Mouse (Mus musculus): ENCODE results near the gene Rbm5. TPM values are rescaled to one million over a fixed set of nuclear protein-coding genes. Genes with fewer than 3 reads are reported as not detected.

The Rbm5 gene
- polyA plus RNA-seq, 1 experiment = 37.4 TPM

DNA sequence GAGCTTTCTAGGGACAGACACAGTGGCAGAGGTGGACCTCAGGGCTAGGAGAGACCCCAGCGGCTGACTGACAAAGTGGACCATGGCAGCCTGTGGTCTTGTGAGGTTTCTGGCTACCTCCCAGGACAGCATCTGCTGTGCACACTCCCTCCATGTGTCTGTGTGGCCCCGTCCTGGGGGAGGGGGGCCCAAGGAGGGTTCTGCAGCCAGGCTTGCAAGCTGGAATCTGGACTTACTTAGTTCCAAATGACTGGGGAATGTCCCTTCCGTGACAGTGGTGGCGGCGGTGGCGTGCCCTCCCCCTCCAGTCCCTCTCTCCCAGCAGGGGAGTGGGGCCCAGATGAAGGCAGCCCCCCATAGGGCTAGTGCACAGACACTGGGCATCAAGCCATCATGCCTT is 53.8 kb downstream of the Rbm5 start:
- no peak overlapping the region for H3K4me3 ChIP-seq (ENCODE audit: insufficient read depth, low read depth, low read length)
- H3K4me1 ChIP-seq (ENCODE audit: control insufficient read depth, insufficient read depth, insufficient read length, low read length) = peaks cover 17% of the 10 kb centered on the region
- no peak overlapping the region for H3K27ac ChIP-seq (replicated peaks; ENCODE audit: low read depth, low read length)

DNA sequence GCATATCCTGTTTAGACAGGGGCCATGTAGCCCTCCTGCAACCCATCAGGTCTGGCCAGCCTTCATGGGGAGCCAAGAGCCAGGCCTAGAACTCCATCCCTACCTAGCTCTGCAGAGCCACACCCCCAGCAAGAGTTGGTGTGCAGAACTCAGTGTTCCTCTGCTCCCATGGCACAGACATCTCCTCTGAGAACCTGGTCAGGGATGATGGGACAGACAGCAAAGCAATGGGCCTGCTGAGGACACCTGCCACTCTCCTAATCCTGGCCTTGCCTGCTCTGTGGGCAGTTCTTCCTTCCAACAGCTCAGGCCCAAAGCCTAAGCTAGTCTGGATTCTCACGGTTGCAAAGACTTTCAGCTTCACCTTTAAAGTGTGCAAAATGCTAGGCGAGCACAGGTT is 55.2 kb downstream of the Rbm5 start:
- H3K4me3 ChIP-seq (ENCODE audit: insufficient read depth, low read depth, low read length) = no peak overlapping the region
- H3K27ac ChIP-seq (replicated peaks; ENCODE audit: low read depth, low read length) = no peak overlapping the region
- H3K4me1 ChIP-seq (ENCODE audit: control insufficient read depth, insufficient read depth, insufficient read length, low read length) = peaks cover 10% of the 10 kb centered on the region

DNA sequence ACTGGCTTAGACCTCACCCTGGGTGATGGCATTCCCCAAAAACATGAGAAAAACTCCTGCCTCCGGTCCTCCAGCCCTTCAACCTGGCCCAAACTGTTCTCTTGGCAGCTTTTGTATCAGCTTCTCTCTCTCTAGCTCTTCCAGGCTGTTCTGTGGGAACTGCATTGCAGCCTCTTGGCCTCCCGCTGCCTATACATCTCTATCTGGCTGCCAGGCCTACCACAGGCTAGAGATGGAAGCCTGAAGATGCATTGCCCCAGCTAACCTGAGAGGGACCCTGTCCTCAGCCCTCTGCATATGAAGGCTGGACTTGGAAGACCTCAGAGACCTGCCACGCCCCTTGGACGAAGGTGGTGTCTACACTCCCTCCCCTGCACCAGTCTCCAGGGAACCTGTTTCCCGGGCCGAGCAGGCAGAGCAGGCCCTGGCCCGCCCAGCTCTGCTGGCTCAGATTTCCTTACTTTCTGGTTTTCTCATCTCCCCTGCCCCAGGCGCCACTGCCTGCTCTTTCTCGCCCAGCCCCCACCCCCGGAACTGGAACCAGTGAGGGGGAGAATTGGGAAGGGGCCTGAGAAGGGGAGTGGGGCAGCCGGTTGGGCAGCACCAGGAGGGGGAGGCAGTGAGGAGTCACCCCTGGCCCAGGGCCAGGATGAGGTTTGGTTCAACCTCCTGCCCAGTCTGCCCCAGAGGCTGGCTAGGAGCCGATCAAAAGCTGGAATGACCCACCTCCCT is 56.4 kb downstream of the Rbm5 start:
- H3K4me1 ChIP-seq (ENCODE audit: control insufficient read depth, insufficient read depth, insufficient read length, low read length) = peaks cover 10% of the 10 kb centered on the region
- no peak overlapping the region for H3K4me3 ChIP-seq (ENCODE audit: insufficient read depth, low read depth, low read length)
- peak overlapping the region; percentile 57 for H3K27ac ChIP-seq (replicated peaks; ENCODE audit: low read depth, low read length)

DNA sequence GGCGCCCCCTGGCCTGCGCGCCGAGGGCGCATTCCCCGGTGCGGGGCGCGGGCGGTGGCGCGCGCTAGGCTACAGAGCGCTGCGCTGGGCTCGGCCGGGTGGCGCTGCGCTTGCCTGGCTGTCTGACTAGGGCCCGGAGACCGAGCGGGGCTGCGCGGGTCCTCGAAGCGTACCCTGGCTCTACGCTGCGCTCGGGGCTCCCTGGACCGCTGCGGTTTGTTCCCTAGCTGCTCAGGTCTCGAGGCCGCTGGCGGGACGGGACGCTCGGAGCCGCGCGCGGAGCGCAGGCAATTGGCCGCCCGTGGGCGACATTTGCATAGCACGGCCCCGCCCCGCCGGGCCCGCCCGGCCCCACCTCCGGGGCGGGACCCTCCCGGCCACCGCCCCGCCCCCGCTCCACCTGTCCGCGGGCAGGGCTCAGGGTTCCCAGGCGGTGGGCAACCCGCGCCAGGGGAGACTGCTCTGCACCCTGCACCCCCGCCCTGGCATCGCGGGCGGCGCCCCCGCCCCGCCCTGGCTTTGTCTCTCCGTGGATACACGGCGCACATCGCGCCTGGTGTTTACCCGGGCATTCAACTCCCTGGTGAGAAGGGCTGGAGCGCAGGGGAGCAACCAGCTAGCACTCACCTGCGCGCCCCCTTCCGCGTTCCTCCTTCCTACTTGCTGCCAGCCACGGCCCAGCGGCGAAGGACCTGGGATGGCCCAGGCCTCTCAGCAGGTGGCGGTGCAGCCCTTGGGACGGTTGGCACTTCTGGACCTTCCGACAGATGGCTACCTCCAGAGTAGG is 60.9 kb downstream of the Rbm5 start, which contains the start of gene Sema3f:
Gene Sema3f, minus strand, starts transcription at position 779 of the 787 bp plus-strand sequence.
- H3K4me1 ChIP-seq (ENCODE audit: control insufficient read depth, insufficient read depth, insufficient read length, low read length) = peaks cover 9% of the 10 kb centered on the region
- H3K27ac ChIP-seq (replicated peaks; ENCODE audit: low read depth, low read length) = peak within 1 kb of the TSS; percentile 69
- H3K4me3 ChIP-seq (ENCODE audit: insufficient read depth, low read depth, low read length) = peak within 1 kb of the TSS; percentile 95

DNA sequence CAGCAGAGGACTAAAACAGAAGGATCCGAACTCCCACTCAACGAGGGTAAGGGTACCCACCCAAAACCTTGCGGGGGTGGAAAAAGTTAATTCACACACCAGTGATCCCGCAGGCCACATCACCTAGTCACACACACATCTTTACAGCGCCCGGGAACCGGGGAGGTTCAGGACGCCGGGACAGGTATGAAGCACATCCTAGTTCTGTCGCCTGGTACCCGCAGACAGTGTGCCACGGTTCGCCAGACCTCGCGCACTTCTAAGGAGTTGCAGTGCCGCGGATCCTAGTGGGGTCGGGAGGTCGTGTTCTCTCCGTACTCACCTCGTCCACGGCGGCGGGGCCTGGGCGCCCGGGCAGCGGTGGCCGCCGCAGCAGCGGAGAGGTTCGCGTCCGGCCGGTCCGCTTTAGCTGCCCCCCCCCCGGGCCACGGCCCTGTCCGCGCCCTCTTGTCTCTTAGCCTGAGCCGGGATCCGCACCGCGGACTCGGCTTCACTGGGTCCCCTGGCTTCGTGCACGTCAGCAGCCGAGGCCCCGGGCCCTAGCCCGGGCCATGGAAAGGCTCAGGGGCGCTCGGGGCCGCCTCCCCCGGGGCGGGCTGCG is 61.6 kb downstream of the Rbm5 start:
- peak overlapping the region; percentile 95 for H3K4me3 ChIP-seq (ENCODE audit: insufficient read depth, low read depth, low read length)
- peak overlapping the region; percentile 69 for H3K27ac ChIP-seq (replicated peaks; ENCODE audit: low read depth, low read length)
- peaks cover 3% of the 10 kb centered on the region for H3K4me1 ChIP-seq (ENCODE audit: control insufficient read depth, insufficient read depth, insufficient read length, low read length)

DNA sequence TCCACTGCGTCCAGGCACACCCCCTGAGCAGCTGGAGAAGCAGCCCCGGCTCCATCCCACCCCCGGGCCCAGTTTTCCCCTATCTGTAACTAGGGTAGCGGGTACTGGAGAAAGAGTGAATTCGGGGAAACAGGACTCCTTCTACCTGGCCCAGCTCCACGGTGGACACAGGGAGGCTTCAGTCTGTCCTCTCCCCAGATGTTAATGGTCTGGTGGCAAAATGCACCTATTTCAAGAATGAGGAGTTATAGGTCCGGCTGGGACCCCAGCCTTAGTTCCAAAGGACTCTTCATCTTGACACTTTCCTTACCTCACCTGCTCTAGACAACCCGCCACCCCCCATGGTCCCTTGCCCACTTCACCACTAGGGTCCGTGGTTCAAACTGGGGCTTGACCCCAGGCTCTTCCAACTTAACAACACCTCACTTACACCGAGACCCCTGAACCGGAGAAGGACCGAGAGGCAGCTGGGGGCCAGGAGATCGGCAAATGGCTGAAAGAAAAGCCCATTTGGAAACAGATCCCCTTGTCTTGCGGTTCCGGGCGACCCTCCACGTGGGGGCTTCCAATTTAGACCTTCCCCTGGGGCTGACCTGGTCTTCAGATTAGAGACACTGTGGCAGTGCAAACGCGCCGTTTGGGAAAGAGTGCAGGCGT is 62.2 kb downstream of the Rbm5 start:
- Histone ChIP-seq H3K4me1 (ENCODE audit: control insufficient read depth, insufficient read depth, insufficient read length, low read length) (no peaks in the 10 kb centered on the region; the same call in 1 of the 2 replicates), H3K27ac (replicated peaks; ENCODE audit: low read depth, low read length) (peak overlapping the region; percentile 8; the same call in 1 of the 2 replicates), H3K4me3 (ENCODE audit: insufficient read depth, low read depth, low read length) (peak overlapping the region; percentile 95)

DNA sequence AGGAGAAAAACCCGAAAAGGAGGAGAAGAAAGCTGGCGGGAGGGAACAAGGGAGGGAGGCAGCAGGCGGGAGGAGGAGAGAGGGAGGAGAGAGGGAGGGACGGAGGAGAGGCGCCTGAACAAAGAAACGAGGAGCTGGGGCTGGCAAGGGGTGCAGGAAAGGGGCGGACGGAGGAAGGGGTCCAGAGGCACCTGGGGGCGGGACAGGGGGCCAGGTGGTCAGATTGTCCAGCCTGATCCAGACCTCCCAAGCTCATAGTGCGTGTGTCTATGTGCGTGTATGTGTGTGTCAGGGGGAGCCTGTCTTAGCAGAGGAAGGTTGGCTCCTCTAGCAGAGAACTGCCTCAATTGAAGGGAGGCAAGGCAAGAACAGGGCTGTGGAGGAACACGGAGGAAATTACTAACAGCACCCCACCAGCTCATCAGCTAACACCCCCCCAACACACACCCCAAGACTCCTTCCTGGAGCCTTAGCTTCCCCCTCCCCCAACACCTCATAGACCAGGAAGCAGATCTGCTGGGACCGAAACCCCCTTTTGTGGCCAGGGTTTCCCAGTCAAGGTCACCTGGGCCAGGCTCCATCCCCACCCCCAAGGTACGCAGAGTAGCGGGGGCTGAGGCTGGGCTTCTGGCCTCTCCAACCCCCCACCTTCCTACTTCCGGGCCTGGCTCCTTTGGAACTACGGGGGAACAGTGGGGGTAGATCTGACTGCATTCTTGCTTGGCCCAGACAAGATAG is 62.9 kb downstream of the Rbm5 start:
- peak overlapping the region; percentile 95 for H3K4me3 ChIP-seq (ENCODE audit: insufficient read depth, low read depth, low read length)

DNA sequence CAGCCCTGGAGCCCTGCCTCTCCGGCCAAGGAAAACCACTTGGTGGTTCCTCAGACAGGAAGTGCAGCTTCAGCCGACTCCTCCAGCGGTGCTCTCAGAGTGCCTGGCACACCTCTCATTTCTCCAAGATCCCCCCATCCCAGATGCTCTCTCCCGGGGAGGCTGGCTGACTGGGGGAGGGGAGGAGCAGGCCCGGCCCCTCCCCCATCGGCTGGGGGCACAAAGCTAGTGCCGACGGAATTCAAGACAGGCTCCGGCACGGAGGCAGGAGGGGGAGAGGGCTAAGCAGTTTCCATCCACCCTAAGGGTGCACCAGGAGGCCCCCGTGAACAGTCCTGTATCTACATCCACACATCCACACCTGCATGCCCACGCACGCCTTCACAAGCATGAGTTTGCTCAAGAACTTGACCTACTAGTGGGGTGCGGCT is 64.0 kb downstream of the Rbm5 start:
- peak overlapping the region; percentile 1; the same call in 1 of the 2 replicates for H3K4me3 ChIP-seq (ENCODE audit: insufficient read depth, low read depth, low read length)
- H3K4me1 ChIP-seq (ENCODE audit: control insufficient read depth, insufficient read depth, insufficient read length, low read length) = peaks cover 5% of the 10 kb centered on the region; the same call in 1 of the 2 replicates
- no peak overlapping the region for H3K27ac ChIP-seq (replicated peaks; ENCODE audit: low read depth, low read length)

More for the DNA sequence above, 62.9 kb downstream of the Rbm5 start:
- Histone ChIP-seq H3K27ac (replicated peaks; ENCODE audit: low read depth, low read length) (no peak overlapping the region), H3K4me1 (ENCODE audit: control insufficient read depth, insufficient read depth, insufficient read length, low read length) (no peaks in the 10 kb centered on the region; the same call in 1 of the 2 replicates)

DNA sequence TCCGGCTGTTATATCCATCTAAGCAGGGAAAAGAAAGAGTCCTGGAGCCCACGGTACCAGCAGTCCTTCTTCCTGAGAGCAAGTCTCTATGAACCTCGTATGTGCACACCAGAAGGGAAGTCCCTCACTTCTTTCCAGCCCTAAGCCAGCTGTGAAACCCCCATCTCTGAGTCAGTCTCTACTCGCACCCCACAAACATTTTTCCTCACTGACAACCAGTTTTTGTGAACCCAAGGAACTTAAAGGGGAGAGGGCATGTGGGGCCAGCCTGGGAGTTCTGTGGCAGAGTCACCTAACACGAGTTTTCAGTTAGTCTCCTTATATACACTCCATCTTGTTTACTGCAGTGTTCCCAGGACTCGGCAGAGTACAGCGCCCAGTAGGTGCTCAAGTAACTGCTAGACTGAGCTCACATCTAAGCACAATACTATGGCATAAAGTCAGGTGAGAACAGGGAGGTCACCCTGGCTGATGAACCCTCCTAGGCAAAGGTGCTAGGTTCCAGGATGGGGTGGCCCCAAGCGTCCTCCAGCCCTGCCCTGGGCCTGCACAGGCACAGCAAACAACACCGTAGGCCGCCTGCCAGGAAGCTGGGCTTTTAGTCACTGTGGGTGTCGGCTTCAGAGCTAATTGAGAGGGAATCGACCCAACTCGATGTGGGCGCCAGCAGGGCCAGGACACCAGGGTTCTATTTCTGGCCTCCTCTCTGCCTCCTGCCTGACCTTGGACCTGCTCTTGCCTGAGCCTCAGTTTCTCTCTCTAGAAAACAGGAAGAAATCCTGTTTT is 67.3 kb downstream of the Rbm5 start:
- Histone ChIP-seq H3K27ac (replicated peaks; ENCODE audit: low read depth, low read length) (no peak overlapping the region), H3K4me3 (ENCODE audit: insufficient read depth, low read depth, low read length) (no peak overlapping the region), H3K4me1 (ENCODE audit: control insufficient read depth, insufficient read depth, insufficient read length, low read length) (peaks cover 10% of the 10 kb centered on the region; the same call in 1 of the 2 replicates)

DNA sequence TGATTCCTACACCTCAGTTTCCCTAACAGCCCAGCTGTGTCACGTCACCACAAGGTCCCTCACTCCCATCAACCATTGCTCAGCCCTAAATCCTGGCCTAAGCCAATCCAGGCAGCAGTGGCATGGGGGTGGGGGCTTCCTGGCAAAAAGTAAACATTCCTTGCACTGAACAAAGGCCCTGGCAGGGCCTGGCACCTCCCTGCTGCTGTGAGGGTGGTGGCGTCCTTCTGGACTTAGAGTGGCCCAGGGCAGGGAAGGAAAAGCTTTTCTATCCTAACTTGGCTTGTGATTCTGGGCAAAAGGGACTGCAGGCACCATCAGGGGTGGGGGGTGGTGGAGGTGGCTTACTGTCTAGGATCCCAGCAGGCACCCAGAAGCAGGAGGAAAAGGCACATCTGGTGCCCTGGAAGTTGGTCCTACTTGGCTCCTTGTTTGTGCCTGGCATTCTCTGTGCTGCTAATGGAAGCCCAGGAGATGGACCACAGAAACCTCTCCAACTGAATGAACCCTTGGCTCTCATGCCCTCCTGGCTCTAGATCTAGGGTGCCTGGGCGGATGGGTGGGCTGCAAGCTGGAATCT is 68.1 kb downstream of the Rbm5 start:
- H3K4me1 ChIP-seq (ENCODE audit: control insufficient read depth, insufficient read depth, insufficient read length, low read length) = peaks cover 14% of the 10 kb centered on the region; the same call in 1 of the 2 replicates
- H3K4me3 ChIP-seq (ENCODE audit: insufficient read depth, low read depth, low read length) = no peak overlapping the region
- H3K27ac ChIP-seq (replicated peaks; ENCODE audit: low read depth, low read length) = no peak overlapping the region

DNA sequence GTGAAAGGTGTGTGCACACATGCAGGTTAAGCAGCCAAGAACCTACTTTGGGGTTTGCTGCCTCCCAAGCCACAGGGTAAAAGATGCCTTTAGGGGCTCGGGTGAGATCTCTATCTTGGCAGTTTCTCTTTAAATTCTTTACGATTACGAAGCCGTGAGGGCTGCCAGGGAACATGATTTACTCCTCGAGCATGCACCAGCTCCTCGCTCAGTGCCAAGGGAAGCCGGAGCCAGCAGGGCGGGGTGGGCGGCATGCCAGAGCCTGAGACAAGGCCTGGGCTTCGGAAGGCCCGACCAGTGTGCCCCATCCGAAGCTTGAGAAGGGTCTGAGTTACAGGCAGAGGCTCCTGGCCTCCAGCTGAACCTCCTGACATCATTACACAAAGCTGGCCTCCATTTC is 69.2 kb downstream of the Rbm5 start:
- Histone ChIP-seq H3K4me3 (ENCODE audit: insufficient read depth, low read depth, low read length) (no peak overlapping the region), H3K27ac (replicated peaks; ENCODE audit: low read depth, low read length) (no peak overlapping the region), H3K4me1 (ENCODE audit: control insufficient read depth, insufficient read depth, insufficient read length, low read length) (peaks cover 24% of the 10 kb centered on the region)

DNA sequence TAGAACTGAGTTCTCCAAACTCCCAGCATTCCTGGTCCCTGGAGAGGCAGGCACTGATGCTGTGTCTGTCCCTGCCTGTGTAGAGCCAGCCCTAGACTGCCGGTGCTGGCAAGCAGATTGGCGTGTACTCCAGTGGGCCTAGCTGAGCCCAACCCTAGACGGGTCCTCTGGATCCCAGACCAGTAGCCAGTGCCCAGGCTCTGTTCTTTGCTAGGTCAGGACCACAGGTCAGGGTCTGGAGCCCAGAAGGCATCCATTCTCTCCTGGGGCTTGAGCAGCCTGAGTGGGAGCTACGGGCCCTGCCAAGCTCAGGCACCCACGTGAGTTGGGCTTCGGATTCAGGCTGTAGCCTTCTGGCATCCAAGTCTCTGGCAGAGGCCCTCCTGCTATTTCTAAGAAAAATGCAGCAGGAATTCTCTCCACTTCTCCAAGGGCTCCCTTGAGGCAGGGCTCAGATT is 70.7 kb downstream of the Rbm5 start:
- peaks cover 32% of the 10 kb centered on the region for H3K4me1 ChIP-seq (ENCODE audit: control insufficient read depth, insufficient read depth, insufficient read length, low read length)
- H3K27ac ChIP-seq (replicated peaks; ENCODE audit: low read depth, low read length) = no peak overlapping the region
- no peak overlapping the region for H3K4me3 ChIP-seq (ENCODE audit: insufficient read depth, low read depth, low read length)

DNA sequence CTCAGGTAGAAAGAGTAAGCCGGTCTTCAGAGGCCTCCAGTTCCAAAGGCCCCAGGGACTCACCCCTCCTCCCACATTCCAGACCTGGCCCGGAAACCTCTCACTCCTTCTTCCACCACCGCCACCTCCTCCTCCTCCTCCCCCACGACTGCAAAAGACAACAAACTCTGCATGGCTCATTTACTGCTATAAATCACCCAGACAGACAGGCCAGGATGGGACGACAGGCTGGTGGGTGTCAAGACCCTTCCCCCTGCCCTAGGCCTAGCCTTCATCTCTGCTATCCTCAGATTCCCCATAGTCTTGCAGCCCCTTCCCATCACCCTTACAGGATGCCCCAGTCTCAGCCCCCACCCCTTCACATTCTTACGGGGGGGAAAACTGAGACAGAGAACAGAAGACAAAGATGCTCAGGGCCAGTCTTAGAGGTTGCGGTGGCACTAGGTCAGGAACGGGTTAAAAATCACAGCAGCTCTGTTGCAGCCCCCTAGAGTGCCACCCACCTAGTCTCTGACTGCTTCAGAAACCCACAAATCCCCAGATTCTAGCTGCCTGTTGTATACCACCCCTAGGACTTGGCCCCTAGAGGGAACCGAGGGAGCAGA is 71.3 kb downstream of the Rbm5 start:
- H3K4me3 ChIP-seq (ENCODE audit: insufficient read depth, low read depth, low read length) = no peak overlapping the region
- peaks cover 38% of the 10 kb centered on the region for H3K4me1 ChIP-seq (ENCODE audit: control insufficient read depth, insufficient read depth, insufficient read length, low read length)

More for the DNA sequence above, 71.3 kb downstream of the Rbm5 start:
- H3K27ac ChIP-seq (replicated peaks; ENCODE audit: low read depth, low read length) = no peak overlapping the region

All from brown adipose tissue, adult 24 weeks (tissue).